Mouse (Mus musculus) cerebellum, adult 2 months (tissue): ENCODE data around the gene Hsd3b7. TPM values are rescaled to one million over a fixed set of nuclear protein-coding genes. Genes with fewer than 3 reads are reported as not detected.

ENCODE experiments used
- DNase-seq, 2 experiments: peaks; one replicate each; pipeline ENCODE4 v3.0.0; 2021
- H3K27ac ChIP-seq: fragments of 200-500 bp; 2 replicates; pipeline ENCODE4 v1.5.1; 2012; ENCODE audit warnings: low read length, control low read depth, inconsistent platforms; ENCODE audit not compliant: insufficient read depth
- H3K27me3 ChIP-seq: fragments of 200-500 bp; 2 replicates; pipeline ENCODE4 v1.6.1; 2012; ENCODE audit warnings: inconsistent platforms, mild to moderate bottlenecking, low read length, moderate library complexity; ENCODE audit not compliant: control insufficient read depth, insufficient read depth
- H3K4me1 ChIP-seq: fragments of 200-500 bp; 2 replicates; pipeline ENCODE4 v1.6.1; 2011; ENCODE audit warnings: low read length; ENCODE audit not compliant: control insufficient read depth, insufficient read depth
- H3K4me3 ChIP-seq: fragments of 200-500 bp; replicated peaks from 2 replicates; pipeline ENCODE3; 2011; ENCODE audit warnings: mild to moderate bottlenecking, low read depth, low read length, control low read depth; ENCODE audit not compliant: insufficient read depth
- CTCF ChIP-seq: fragments of 200-500 bp; IDR thresholded peaks from 2 replicates; pipeline ENCODE4 v1.5.1; 2011; ENCODE audit warnings: low read depth, mild to moderate bottlenecking, control low read depth, low read length, moderate library complexity, borderline replicate concordance; ENCODE audit not compliant: insufficient read depth
- POLR2A ChIP-seq: fragments of 200-500 bp; IDR thresholded peaks from 2 replicates; pipeline ENCODE4 v1.6.1; 2011; ENCODE audit warnings: low read length, control low read depth, borderline replicate concordance; ENCODE audit not compliant: insufficient read depth
- WGBS: fragments of 180-500 bp; shearing (Covaris S2); methylation state at CpG from one replicate; pipeline ENCODE4 v1.1.7; 2018; 5-methylcytosine and 5-hydroxymethylcytosine counted together
- polyA plus RNA-seq: library from polyadenylated mRNA; depleted of rRNA; stranded (reverse); fragments of >200 nt; gene quantifications from 2 replicates; pipeline ENCODE4 v1.2.3, GENCODE M21; 2012; rRNA removed

Hsd3b7 gene
- polyA plus RNA-seq = 30.4 and 39.6 TPM in 2 replicates

GRCm38 (mm10) chr7:127800435-127801009 is at the start of gene Hsd3b7:
Gene Hsd3b7, plus strand, starts transcription at chr7:127800604.
- Histone ChIP-seq H3K27ac (peak within 1 kb of the TSS; percentile 88), H3K27me3 (no peaks in the 10 kb centered on the region), H3K4me3 (peak within 1 kb of the TSS; percentile 41), H3K4me1 (peaks cover 79% of the 10 kb centered on the region)
- peak; percentile 86 to 89 for DNase-seq
- WGBS = 25% methylated on average over 6 of the region's 6 CpGs
- peak; percentile 49; the same call in 1 of the 2 replicates for TF ChIP-seq POLR2A
- peak; percentile 86 for TF ChIP-seq CTCF

DNA sequence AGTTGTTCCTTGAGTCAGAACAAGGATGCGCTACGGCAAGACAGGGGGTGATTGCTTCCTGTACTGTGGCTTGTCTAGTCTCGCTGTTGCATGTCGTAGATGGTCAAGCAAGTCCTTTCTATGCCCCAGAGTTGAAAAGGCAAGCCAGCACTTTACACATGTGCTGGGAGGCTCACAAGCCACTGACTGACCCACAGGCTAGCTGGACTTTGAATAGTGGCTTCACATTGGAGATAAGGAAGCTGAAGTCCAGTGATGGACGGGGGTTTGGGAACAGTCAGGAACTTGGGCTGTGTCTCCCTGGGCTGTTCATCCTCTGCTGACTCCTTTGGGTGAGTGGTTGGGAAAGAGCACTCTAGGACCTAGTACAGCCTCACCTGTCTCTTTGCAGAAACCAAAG is 48.8 kb upstream of the Hsd3b7 start:
- WGBS = 92% methylated on average over 5 of the region's 5 CpGs
- no peaks in the 10 kb centered on the region for H3K27me3 ChIP-seq
- TF ChIP-seq CTCF (no peak), POLR2A (no peak)
- H3K4me3 ChIP-seq = no peak overlapping the region
- DNase-seq = peak in 1 of 2 experiments; percentile 11
- peaks cover 11% of the 10 kb centered on the region; the same call in 1 of the 2 replicates for H3K4me1 ChIP-seq
- no peak overlapping the region for H3K27ac ChIP-seq

DNA sequence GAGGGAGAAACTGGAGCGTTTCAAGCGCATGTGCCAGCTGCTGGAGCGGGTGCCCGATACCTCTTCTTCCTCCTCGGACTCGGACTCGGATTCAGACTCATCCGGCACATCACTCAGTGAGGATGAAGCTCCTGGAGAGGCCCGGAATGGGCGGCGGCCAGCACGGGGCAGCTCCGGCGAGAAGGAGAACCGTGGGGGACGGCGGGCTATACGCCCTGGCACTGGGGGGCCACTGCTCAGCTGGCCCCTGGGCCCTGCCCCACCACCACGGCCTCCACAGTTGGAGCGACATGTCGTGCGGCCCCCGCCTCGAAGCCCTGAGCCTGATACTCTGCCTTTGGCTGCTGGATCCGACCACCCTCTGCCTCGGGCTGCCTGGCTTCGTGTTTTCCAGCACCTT is 48.3 kb upstream of the Hsd3b7 start:
- no peak overlapping the region for H3K27ac ChIP-seq
- WGBS = 89% methylated on average over 27 of the region's 27 CpGs
- H3K4me1 ChIP-seq = peaks cover 15% of the 10 kb centered on the region; the same call in 1 of the 2 replicates
- H3K27me3 ChIP-seq = no peaks in the 10 kb centered on the region
- TF ChIP-seq CTCF (no peak), POLR2A (no peak)
- DNase-seq = peak in 1 of 2 experiments; percentile 19
- no peak overlapping the region for H3K4me3 ChIP-seq

DNA sequence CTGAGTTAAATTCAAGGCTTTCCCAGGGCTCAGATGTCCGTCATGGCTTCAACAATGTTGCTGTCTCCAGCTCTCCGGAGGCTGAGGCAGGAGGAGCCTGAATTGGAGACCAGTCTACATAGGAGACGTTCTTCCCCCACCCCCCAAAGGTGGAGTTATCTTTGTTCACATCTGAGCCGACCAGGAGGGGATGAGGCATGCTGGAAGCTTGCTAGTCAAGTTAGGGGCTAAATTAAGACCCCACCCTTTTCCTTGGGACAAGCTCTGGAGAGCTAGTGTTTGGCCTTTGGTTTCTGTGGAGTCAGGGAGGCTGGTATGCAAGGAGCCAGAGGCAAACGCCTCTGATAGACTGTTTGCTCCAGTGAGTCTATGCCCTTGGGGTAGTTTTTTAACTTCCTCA is 47.2 kb upstream of the Hsd3b7 start:
- Histone ChIP-seq H3K27ac (no peak overlapping the region), H3K4me1 (peaks cover 15% of the 10 kb centered on the region; the same call in 1 of the 2 replicates), H3K4me3 (no peak overlapping the region), H3K27me3 (no peaks in the 10 kb centered on the region)
- DNase-seq = no peak
- 71% methylated on average over 5 of the region's 5 CpGs for WGBS
- TF ChIP-seq CTCF (no peak), POLR2A (no peak)

- WGBS = 86% methylated on average over 7 of the region's 7 CpGs
- peaks cover 15% of the 10 kb centered on the region; the same call in 1 of the 2 replicates for H3K4me1 ChIP-seq
- no peaks in the 10 kb centered on the region for H3K27me3 ChIP-seq
- TF ChIP-seq POLR2A = no peak
- no peak for TF ChIP-seq CTCF
- H3K27ac ChIP-seq = no peak overlapping the region
- no peak for DNase-seq
- no peak overlapping the region for H3K4me3 ChIP-seq
Observed at GRCm38 (mm10) chr7:127753741-127754140, 46.7 kb upstream of the Hsd3b7 start.

- no peak overlapping the region for H3K4me3 ChIP-seq
- TF ChIP-seq POLR2A = no peak
- no peak for TF ChIP-seq CTCF
Observed at GRCm38 (mm10) chr7:127759716-127760115, 40.7 kb upstream of the Hsd3b7 start.

GRCm38 (mm10) chr7:127760478-127760877 is 39.9 kb upstream of the Hsd3b7 start:
- WGBS = 88% methylated on average over 3 of the region's 3 CpGs
- no peak overlapping the region for H3K27ac ChIP-seq
- no peak for TF ChIP-seq POLR2A
- no peak for TF ChIP-seq CTCF
- H3K27me3 ChIP-seq = no peaks in the 10 kb centered on the region
- peaks cover 11% of the 10 kb centered on the region; the same call in 1 of the 2 replicates for H3K4me1 ChIP-seq
- DNase-seq = no peak
- no peak overlapping the region for H3K4me3 ChIP-seq

More at GRCm38 (mm10) chr7:127759716-127760115, 40.7 kb upstream of the Hsd3b7 start:
- Histone ChIP-seq H3K27ac (no peak overlapping the region), H3K27me3 (no peaks in the 10 kb centered on the region), H3K4me1 (peaks cover 11% of the 10 kb centered on the region; the same call in 1 of the 2 replicates)
- DNase-seq = no peak
- 87% methylated on average over 6 of the region's 6 CpGs for WGBS

DNA sequence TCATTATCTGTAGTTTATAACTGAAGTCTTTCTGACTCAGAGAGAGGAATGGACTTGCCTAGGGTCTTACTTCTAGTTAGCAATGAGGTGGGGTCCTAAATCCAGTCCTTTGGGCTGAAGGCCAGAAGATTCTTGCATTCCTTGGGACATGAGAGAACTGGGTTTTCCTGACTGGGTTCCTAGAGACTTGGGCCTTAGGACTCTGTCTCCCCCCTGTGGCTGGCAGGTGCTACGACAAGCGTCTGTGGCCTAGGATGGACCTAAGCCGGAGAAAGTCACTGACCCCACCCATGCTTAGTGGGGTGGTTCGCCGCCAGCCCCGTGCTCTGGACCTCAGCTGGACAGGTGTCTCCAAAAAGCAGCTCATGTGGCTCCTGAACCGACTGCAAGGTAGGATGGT is 39.4 kb upstream of the Hsd3b7 start:
- Histone ChIP-seq H3K27ac (no peak overlapping the region), H3K4me3 (no peak overlapping the region), H3K4me1 (peaks cover 8% of the 10 kb centered on the region; the same call in 1 of the 2 replicates), H3K27me3 (no peaks in the 10 kb centered on the region)
- peak; percentile 94 for TF ChIP-seq CTCF
- TF ChIP-seq POLR2A = no peak
- DNase-seq = peak; percentile 69 to 79
- WGBS = 18% methylated on average over 7 of the region's 7 CpGs
